Mouse (Mus musculus): ENCODE data around the gene Cdh18.

The Cdh18 gene

DNA sequence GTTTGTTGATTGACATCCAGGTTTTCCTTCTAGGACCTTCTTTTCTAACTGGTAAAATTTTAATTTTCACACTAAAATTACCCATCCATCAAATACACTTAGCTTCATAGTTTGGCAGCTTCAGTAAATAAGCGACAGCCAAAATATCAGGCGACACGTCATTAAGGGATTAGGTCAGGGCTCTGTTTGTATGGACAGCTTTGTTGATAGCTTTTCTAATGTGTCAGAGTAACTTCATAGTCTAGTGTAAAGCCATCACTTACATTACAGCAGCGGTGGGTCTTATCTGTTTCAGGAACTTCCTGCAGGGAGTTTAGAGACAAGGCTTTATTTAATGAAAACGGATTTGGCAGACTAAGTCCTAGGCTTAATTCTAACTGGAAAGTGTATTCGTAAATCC lies 904.5 kb downstream of the Cdh18 start:
- DNase-seq (ENCODE audit: low spot score in 2 of 2), result no peak

GRCm38 (mm10) chr15:23455344-23455743 lies 906.5 kb downstream of the Cdh18 start:
- DNase-seq (ENCODE audit: low spot score in 2 of 2), result no peak

- DNase-seq (ENCODE audit: low spot score in 2 of 2), result no peak
Measured at GRCm38 (mm10) chr15:23457401-23457800, 908.6 kb downstream of the Cdh18 start.

- no peak for DNase-seq (ENCODE audit: low spot score in 2 of 2)
Measured at GRCm38 (mm10) chr15:23470527-23471475, 922.0 kb downstream of the Cdh18 start.

DNA sequence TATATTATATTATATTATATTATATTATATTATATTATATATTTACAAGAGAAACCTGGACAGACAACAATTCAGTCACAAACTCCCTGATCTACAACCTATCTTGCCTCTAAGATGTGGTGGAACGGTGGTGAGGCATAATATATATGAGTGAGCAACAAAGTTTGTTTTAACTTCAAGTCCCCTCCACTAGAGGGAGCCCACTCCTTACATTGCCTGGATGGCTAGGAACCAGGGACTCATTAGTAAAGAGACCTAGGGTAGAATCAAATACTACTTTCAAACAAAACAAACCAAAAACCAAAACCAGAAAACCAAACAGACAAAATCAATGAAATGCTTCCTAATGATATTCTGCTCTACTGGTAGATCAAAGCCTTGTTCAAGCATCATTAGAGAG lies 937.5 kb downstream of the Cdh18 start:
- DNase-seq (ENCODE audit: low spot score in 2 of 2), result no peak

GRCm38 (mm10) chr15:23506480-23506879 lies 957.7 kb downstream of the Cdh18 start:
- DNase-seq (ENCODE audit: low spot score in 2 of 2), result no peak

DNA sequence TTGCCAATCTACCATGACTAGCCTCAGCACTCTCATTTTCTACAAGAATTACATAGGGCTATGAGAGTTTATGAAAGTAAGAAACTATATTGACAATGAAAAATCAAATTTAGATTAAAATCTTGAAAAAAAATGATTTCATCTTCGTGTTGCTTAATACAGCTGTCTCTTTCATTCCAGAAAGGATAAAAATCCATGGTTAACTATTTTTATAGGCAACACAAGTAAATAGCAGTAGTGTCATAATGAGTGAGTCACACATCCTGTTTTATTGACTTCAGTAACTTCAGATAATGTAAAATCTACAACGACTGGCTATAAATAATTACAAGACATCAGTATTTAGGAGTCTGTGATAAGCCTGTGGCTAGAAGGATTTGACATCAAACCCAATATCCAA lies 960.9 kb downstream of the Cdh18 start:
- DNase-seq (ENCODE audit: low spot score in 2 of 2), result no peak

- DNase-seq (ENCODE audit: low spot score in 2 of 2), result no peak
Measured at GRCm38 (mm10) chr15:23515786-23516185, 967.0 kb downstream of the Cdh18 start.

GRCm38 (mm10) chr15:23518079-23518478 lies 969.3 kb downstream of the Cdh18 start:
- DNase-seq (ENCODE audit: low spot score in 2 of 2), result no peak
